Mouse (Mus musculus): ENCODE results near the gene Pde6h.
"Not testable (repeated sequence)": the region's sequence is repeated elsewhere in the genome, so short reads cannot be mapped to it uniquely, and the experiment has no call there.

The Pde6h gene

GRCm38 (mm10) chr6:136923532-136923931 is at the start of gene Pde6h:
Gene Pde6h, plus strand, starts transcription at chr6:136923832.
- DNase-seq (ENCODE audit: low read depth, low spot score): no peak

- DNase-seq (ENCODE audit: low read depth, low spot score): no peak
Measured at GRCm38 (mm10) chr6:136874599-136874998, 49.0 kb upstream of the Pde6h start.

- DNase-seq (ENCODE audit: low read depth, low spot score): no peak
Measured at GRCm38 (mm10) chr6:136875670-136876069, 48.0 kb upstream of the Pde6h start, which contains the start of gene Mgp. Gene Mgp, minus strand, starts transcription at chr6:136875823.

- DNase-seq (ENCODE audit: low read depth, low spot score): no peak
Measured at GRCm38 (mm10) chr6:136881678-136882077, 42.0 kb upstream of the Pde6h start.

GRCm38 (mm10) chr6:136883431-136883915 is 40.2 kb upstream of the Pde6h start:
- DNase-seq (ENCODE audit: low read depth, low spot score): no peak

- no peak for DNase-seq (ENCODE audit: low read depth, low spot score)
Measured at GRCm38 (mm10) chr6:136883961-136884360, 39.7 kb upstream of the Pde6h start.

GRCm38 (mm10) chr6:136884766-136885165 is 38.9 kb upstream of the Pde6h start:
- not testable (repeated sequence) for DNase-seq (ENCODE audit: low read depth, low spot score)

GRCm38 (mm10) chr6:136887854-136888253 is 35.8 kb upstream of the Pde6h start:
- no peak for DNase-seq (ENCODE audit: low read depth, low spot score)

- DNase-seq (ENCODE audit: low read depth, low spot score): no peak
Measured at GRCm38 (mm10) chr6:136889067-136889466, 34.6 kb upstream of the Pde6h start.

GRCm38 (mm10) chr6:136889554-136889953 is 34.1 kb upstream of the Pde6h start:
- no peak for DNase-seq (ENCODE audit: low read depth, low spot score)

- DNase-seq (ENCODE audit: low read depth, low spot score): no peak
Measured at GRCm38 (mm10) chr6:136892002-136892401, 31.6 kb upstream of the Pde6h start.

- DNase-seq (ENCODE audit: low read depth, low spot score): no peak
Measured at GRCm38 (mm10) chr6:136894532-136895339, 28.9 kb upstream of the Pde6h start.

- no peak for DNase-seq (ENCODE audit: low read depth, low spot score)
Measured at GRCm38 (mm10) chr6:136897789-136898188, 25.8 kb upstream of the Pde6h start.

- no peak for DNase-seq (ENCODE audit: low read depth, low spot score)
Measured at GRCm38 (mm10) chr6:136898222-136898621, 25.4 kb upstream of the Pde6h start.

- DNase-seq (ENCODE audit: low read depth, low spot score): no peak
Measured at GRCm38 (mm10) chr6:136898954-136899353, 24.7 kb upstream of the Pde6h start.

- no peak for DNase-seq (ENCODE audit: low read depth, low spot score)
Measured at GRCm38 (mm10) chr6:136900369-136901009, 23.1 kb upstream of the Pde6h start.

GRCm38 (mm10) chr6:136901010-136901409 is 22.6 kb upstream of the Pde6h start:
- no peak for DNase-seq (ENCODE audit: low read depth, low spot score)

- DNase-seq (ENCODE audit: low read depth, low spot score): no peak
Measured at GRCm38 (mm10) chr6:136902527-136902926, 21.1 kb upstream of the Pde6h start.

- DNase-seq (ENCODE audit: low read depth, low spot score): no peak
Measured at GRCm38 (mm10) chr6:136903885-136904470, 19.7 kb upstream of the Pde6h start.

GRCm38 (mm10) chr6:136906283-136906936 is 17.2 kb upstream of the Pde6h start:
- no peak for DNase-seq (ENCODE audit: low read depth, low spot score)

GRCm38 (mm10) chr6:136906937-136907293 is 16.7 kb upstream of the Pde6h start:
- no peak for DNase-seq (ENCODE audit: low read depth, low spot score)

Data from forelimb bud, embryonic 11.5 days (tissue).